8 mouse cellular contexts compared by ENCODE assay signal in genomic region chrX:103026256-103027028, GRCm38 (mm10).
DNase-seq lines count a peak whose midpoint lies in the region; ATAC-seq and TF ChIP-seq lines count a peak whose summit lies in the region.

No protein-coding gene starts in this region.

- TF ChIP-seq CTCF in liver, embryonic 14.5 days (IDR thresholded peaks at IDR 0.05; ENCODE audit: low read depth): no peak

- no peak; the same call in 1 of the 2 replicates for ATAC-seq in embryonic facial prominence, embryonic 15.5 days (ENCODE audit: insufficient number of reproducible peaks, low FRiP score, low TSS enrichment, low read depth)
- peak; percentile 77 for ATAC-seq in hindbrain, embryonic 16.5 days
- no peak for ATAC-seq in liver, embryonic 14.5 days (ENCODE audit: insufficient read depth)
- ATAC-seq in neural tube, embryonic 12.5 days (ENCODE audit: low FRiP score, low read depth): peak; percentile 74

- peak; percentile 2 for DNase-seq in gastrocnemius, postnatal 10 days
- no peak for DNase-seq in gastrocnemius, postnatal 36 days
- peak in 2 of 3 experiments; percentile 1 to 2 for DNase-seq in liver, embryonic 14.5 days (ENCODE audit: low read depth in 3 of 3, low spot score in 3 of 3)
- DNase-seq in right cerebral cortex, postnatal 14 days: no peak
- DNase-seq in frontal cortex, postnatal 25 days (ENCODE audit: low spot score in 2 of 2): no peak

- no peaks in the 10 kb centered on the region for H3K4me1 ChIP-seq in embryonic facial prominence, embryonic 15.5 days
- no peaks in the 10 kb centered on the region for H3K4me1 ChIP-seq in hindbrain, embryonic 16.5 days (ENCODE audit: control insufficient read depth, insufficient read depth, low read depth, low read length)
- H3K4me1 ChIP-seq in liver, embryonic 14.5 days (replicated peaks; ENCODE audit: control insufficient read depth in 2 of 2, insufficient read depth in 2 of 2, low read length in 1 of 2): no peaks in the 10 kb centered on the region
- H3K4me1 ChIP-seq in neural tube, embryonic 12.5 days: no peaks in the 10 kb centered on the region

- no peak for TF ChIP-seq EP300 in liver, embryonic 14.5 days (IDR thresholded peaks at IDR 0.05; ENCODE audit: low read depth)

- H3K9me3 ChIP-seq in embryonic facial prominence, embryonic 15.5 days (replicated peaks): no peaks in the 10 kb centered on the region
- H3K9me3 ChIP-seq in hindbrain, embryonic 16.5 days (ENCODE audit: control insufficient read depth, low read length): no peaks in the 10 kb centered on the region
- no peaks in the 10 kb centered on the region for H3K9me3 ChIP-seq in liver, embryonic 14.5 days (ENCODE audit: control insufficient read depth, low read length)
- H3K9me3 ChIP-seq in neural tube, embryonic 12.5 days: no peaks in the 10 kb centered on the region

- no peaks in the 10 kb centered on the region for H3K36me3 ChIP-seq in embryonic facial prominence, embryonic 15.5 days
- no peaks in the 10 kb centered on the region for H3K36me3 ChIP-seq in hindbrain, embryonic 16.5 days (ENCODE audit: control insufficient read depth, insufficient read depth, low read length)
- no peaks in the 10 kb centered on the region for H3K36me3 ChIP-seq in liver, embryonic 14.5 days (replicated peaks; ENCODE audit: control insufficient read depth, insufficient read depth, low read depth)
- no peaks in the 10 kb centered on the region for H3K36me3 ChIP-seq in neural tube, embryonic 12.5 days

- intact Hi-C loops in gastrocnemius, postnatal 36 days (cut with DNase I): no loop called here

- H3K9ac ChIP-seq in embryonic facial prominence, embryonic 15.5 days: no peak overlapping the region; the same call in 1 of the 2 replicates
- peak overlapping the region; percentile 27; the same call in 1 of the 2 replicates for H3K9ac ChIP-seq in hindbrain, embryonic 16.5 days (ENCODE audit: low read depth, low read length)
- H3K9ac ChIP-seq in liver, embryonic 14.5 days (replicated peaks): no peak overlapping the region
- no peak overlapping the region for H3K9ac ChIP-seq in neural tube, embryonic 12.5 days

- peak overlapping the region; percentile 42 for H3K4me2 ChIP-seq in embryonic facial prominence, embryonic 15.5 days (replicated peaks)
- H3K4me2 ChIP-seq in hindbrain, embryonic 16.5 days (ENCODE audit: low read length): peak overlapping the region; percentile 55
- H3K4me2 ChIP-seq in liver, embryonic 14.5 days (ENCODE audit: low read depth): peak overlapping the region; percentile 48
- H3K4me2 ChIP-seq in neural tube, embryonic 12.5 days (replicated peaks): peak overlapping the region; percentile 48

- H3K4me3 ChIP-seq in embryonic facial prominence, embryonic 15.5 days (replicated peaks): peak overlapping the region; percentile 47
- peak overlapping the region; percentile 34 for H3K4me3 ChIP-seq in hindbrain, embryonic 16.5 days (ENCODE audit: low read length)
- H3K4me3 ChIP-seq in liver, embryonic 14.5 days (ENCODE audit: insufficient read depth in 1 of 2, low read depth in 2 of 2, low read length in 2 of 2): peak overlapping the region; percentile 28 to 40; a peak in 2 of 4 replicates
- peak overlapping the region; percentile 22 for H3K4me3 ChIP-seq in neural tube, embryonic 12.5 days

- peaks cover 4% of the 10 kb centered on the region; the same call in 1 of the 2 replicates for H3K27me3 ChIP-seq in embryonic facial prominence, embryonic 15.5 days
- H3K27me3 ChIP-seq in hindbrain, embryonic 16.5 days (replicated peaks; ENCODE audit: control insufficient read depth, insufficient read depth, low read length): peaks cover 3% of the 10 kb centered on the region; the same call in 1 of the 2 replicates
- H3K27me3 ChIP-seq in liver, embryonic 14.5 days (ENCODE audit: control insufficient read depth, insufficient read depth, low read length): no peaks in the 10 kb centered on the region
- no peaks in the 10 kb centered on the region for H3K27me3 ChIP-seq in neural tube, embryonic 12.5 days (replicated peaks)

- peak overlapping the region; percentile 82 for H3K27ac ChIP-seq in embryonic facial prominence, embryonic 15.5 days (replicated peaks)
- peak overlapping the region; percentile 48; the same call in 1 of the 2 replicates for H3K27ac ChIP-seq in hindbrain, embryonic 16.5 days (ENCODE audit: low read depth, low read length)
- no peak overlapping the region for H3K27ac ChIP-seq in liver, embryonic 14.5 days
- no peak overlapping the region for H3K27ac ChIP-seq in neural tube, embryonic 12.5 days

- WGBS in embryonic facial prominence, embryonic 15.5 days: 10% methylated on average over 22 of the region's 22 CpGs
- 18% methylated on average over 20 of the region's 22 CpGs for WGBS in hindbrain, embryonic 16.5 days
- WGBS in liver, embryonic 14.5 days (ENCODE audit: insufficient replicate concordance): 11% methylated on average over 22 of the region's 22 CpGs
- WGBS in neural tube, embryonic 12.5 days: 14% methylated on average over 22 of the region's 22 CpGs

Comparison
In these comparisons a context has a peak if more than half of its experiments do, and no peak if none do; other contexts are left out.
1. DNase-seq: peak in gastrocnemius, postnatal 10 days (single experiment) and liver, embryonic 14.5 days (2 of 3); none in gastrocnemius, postnatal 36 days (0 of 2), right cerebral cortex, postnatal 14 days (single experiment) and frontal cortex, postnatal 25 days (0 of 2).
2. ATAC-seq: peak in hindbrain, embryonic 16.5 days (single experiment) and neural tube, embryonic 12.5 days (single experiment); none in embryonic facial prominence, embryonic 15.5 days (single experiment) and liver, embryonic 14.5 days (single experiment).
3. H3K27ac ChIP-seq: peak in embryonic facial prominence, embryonic 15.5 days (single experiment) and hindbrain, embryonic 16.5 days (single experiment); none in liver, embryonic 14.5 days (single experiment) and neural tube, embryonic 12.5 days (single experiment).
4. Peak in every context shown above with its lines, with median percentiles within 50 percentile points of each other: H3K4me2 ChIP-seq and H3K4me3 ChIP-seq.